Mouse (Mus musculus) liver, postnatal 0 days (tissue): ENCODE measurements at regions not wholly inside any gene's neighbourhood (a gene's known extent, or its start where the extent isn't known, plus 50 kb on each side); places are given as distances from the start of the nearest gene placed in this dataset.

Source experiments
- CTCF ChIP-seq: sonication (generic); IDR thresholded peaks from 2 replicates; pipeline ENCODE4 v1.5.1; 2016; ENCODE audit warnings: antibody characterized with exemption, low read depth
- EP300 ChIP-seq: IDR thresholded peaks from 2 replicates; pipeline ENCODE4 v1.6.1; 2016; ENCODE audit warnings: antibody characterized with exemption, low read depth, mild to moderate bottlenecking

DNA sequence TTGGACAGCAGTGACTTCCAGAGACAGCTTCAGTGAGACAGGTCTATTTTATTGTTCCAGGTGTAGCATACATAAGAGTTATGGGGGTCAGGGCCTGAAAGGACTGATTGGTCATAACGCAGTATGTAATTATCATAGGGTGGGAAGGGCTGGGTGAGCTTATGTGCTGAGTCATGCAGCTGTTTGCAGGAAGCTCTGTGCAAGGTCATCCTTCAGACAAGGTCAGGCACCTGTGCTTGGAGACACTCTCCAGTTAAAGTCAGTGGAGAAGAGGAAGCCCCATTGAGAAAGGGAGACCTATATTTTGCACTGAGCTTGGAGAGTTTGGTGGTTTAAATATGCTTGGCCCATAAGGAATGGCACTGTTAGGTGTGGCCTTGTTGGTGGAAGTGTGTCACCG is 62.0 kb upstream of the Nkd1 start:
- TF ChIP-seq CTCF (no peak), EP300 (no peak)
